Mouse (Mus musculus) gastrocnemius, adult 8-10 months (tissue): ENCODE measurements around the gene Selenos. TPM values are rescaled to one million over a fixed set of nuclear protein-coding genes. Genes with fewer than 3 reads are reported as not detected.
A peak's percentile ranks its signal among the peaks of the same experiment; 100 is the strongest.

Source experiments
- DNase-seq, 2 experiments: peaks; one replicate each; pipeline ENCODE4 v3.0.0; 2022; ENCODE audit warnings: low spot score in 2 of 2
- total RNA-seq, 4 experiments: library from RNA; stranded (reverse); gene quantifications; 2 replicates each; pipeline ENCODE4 v1.2.4; 2022

Selenos gene
- total RNA-seq, 4 experiments from 2014 or later = 27.1 to 38.7 (median 30.3) TPM

DNA sequence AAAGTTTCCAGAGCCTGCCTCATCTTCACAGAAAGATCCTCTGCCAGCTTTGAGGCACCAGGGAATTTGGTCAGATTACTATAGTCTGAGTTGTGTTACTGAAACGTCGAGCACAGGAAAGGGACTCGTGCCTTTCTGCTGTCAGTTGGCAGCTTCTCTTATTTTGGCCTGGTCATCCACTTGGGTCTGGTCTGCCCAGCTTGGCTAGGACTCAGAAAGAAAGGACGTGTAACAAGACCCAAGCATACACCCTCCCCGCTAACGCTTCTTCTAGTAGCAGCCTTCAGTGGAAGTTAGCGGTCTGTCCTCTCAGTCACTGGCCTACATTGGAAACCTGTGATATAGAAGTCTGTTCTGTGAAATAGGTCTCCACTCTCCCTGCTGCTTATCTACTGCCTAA, 5.1 kb downstream of the Selenos start:
- DNase-seq = peak; percentile 29 to 59

DNA sequence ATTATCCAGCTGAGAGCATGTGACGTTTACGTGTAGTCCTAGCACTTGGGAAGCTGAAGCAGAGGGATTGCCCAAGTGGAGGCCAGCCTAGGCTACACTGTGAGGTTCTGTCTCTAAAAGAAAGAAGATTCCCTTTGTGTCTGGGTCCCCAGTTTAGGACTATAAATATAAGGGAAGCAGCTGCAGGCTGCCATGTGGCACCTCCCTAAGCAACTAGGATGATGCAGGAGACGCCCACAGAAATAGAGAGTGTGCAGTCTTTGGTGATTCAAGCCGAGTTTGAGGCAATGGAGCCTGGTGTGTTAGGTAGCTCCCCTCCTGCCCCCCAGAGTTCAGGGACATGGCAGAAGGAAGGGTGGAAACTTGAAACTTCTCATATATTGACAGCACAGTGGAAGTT, 8.2 kb downstream of the Selenos start:
- no peak for DNase-seq

DNA sequence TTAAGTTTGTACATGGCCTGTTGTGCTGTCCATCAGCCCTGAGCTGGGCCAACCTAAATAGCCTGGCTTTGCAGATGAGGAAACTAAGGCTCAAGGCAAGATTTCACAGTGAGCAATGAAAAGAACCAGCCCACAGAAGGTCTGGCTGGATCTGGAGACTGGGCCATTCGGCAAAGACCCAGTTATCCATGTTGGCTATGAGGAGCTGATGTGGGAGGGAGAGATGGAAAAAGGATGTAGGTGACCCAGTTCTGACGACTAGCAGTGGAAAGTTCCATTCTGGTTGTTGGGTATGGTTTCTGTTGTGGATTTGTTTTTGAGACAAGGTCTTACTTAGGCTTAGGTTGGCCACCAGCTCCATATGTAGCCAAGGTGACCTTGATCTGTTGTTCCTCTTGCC, 8.6 kb downstream of the Selenos start:
- DNase-seq = no peak

DNA sequence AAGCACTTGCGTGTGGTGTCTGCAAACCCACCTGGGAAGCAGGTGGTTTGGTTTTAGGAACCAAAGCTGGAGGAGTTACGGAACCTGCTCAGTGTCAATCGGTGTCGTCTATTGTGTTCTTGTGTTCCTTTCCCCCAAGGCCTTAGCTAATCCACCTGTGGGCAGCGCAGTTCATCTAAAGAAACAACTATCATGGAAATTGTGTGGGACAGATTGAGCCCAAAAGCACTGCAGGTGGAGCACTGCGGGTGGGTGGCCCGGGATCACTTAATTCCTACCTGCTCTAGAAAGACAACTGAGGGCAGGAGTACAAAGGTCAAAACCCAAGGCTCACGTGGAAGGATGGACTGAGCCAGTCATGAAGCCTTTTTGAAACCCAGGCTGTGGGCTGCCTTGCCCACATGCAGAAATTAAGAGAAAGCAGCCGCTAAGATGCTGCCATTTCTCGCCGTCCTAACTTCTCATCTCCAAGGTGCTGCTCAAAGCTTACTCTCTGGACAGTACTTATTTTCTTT, 11.3 kb downstream of the Selenos start:
- DNase-seq = no peak

DNA sequence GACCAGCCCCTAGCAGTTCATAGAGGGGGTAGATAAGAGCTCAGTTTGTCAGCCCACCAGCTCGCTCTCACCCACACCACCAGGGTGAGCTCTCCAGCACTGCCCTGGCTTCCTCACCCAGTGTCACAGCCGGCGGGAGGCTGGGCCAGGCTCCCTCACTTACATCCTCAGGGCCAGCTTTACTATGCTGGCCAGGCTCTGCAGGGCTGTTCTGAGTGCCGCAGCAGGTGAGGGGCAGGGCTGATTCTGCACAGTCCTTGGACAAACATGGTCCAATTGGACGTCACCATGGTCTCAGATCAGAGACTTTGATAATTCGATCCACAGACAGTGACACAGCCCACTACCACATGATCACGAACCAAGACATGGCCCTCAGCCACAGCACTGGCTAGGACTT, 12.1 kb downstream of the Selenos start:
- DNase-seq = no peak

DNA sequence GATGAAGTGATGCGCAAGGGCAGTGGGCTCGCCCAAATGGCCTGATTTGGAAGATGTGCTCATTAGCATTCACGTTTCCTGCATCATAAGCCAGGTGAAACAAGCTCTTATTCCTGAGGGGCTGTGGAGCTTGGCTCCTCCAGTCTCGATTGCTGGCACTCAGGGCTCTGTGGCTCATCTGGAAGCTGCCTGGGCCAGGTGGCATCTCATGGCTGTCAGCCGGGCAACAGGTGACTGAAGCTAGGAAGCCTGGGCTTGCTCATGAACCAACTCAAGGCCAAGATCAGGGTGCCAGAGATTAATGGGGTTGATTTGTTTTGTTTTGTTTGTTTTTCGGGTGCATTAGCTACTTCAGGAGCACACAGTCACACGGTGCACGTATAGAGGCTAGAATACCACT, 13.2 kb downstream of the Selenos start:
- DNase-seq = no peak

DNA sequence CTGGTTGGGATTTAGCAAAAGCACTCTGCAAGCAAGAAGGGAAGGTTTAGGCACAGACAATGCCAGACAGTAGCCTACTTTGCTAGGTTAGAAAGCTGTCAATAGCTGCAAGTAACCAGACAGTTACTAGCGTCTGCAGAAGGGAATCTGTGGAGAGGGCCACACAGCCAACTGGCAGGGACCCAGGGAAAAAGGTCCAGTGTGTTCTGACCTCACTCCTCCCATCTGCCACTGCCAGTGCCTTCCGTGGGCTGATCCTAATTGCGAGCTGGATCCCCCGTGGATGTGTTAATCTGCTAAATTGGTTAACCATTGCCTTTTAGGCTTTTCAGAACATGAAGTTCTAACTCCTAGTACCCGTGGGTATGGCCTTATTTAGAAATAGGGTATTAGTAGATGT, 14.7 kb downstream of the Selenos start:
- peak in 1 of 2 experiments; percentile 52 for DNase-seq

DNA sequence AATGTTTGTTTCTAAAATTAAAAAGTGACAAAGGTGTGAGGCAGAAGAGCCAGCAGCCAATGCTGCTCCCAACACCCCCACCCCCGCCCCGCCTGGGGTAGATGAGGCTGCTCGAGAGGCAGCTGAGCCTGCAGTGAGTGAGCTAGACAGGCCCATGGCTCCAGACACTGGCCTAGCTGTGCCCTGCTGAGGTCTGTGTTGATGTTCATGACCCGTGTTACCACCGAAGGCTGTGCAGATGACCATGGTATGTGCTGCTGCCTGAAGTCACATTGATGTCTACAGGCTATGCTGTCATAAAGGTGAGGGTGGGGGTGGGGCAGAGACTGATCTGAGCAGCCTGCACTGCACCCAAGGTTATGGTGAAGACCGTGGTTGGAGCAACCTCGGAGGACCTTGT, 19.4 kb downstream of the Selenos start:
- no peak for DNase-seq

DNA sequence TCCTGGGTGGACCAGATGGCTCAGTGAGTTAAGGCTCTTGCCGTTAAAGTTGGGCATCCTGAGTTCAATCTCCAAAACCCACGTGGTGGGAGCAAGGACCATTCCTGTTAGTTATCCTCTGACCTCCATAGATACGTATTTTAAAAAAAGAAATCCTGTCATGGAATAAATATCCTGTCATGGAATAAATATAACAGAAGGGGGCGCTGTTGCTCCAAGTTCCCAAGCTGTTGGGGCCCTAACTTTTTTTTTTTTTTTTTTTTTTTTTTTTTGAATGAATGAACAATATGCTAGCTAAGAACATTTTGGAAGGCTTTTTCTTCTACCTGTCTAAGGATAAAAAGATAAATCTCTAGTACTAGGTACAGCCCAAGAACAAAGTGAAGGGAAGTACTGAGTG, 22.4 kb downstream of the Selenos start:
- no peak for DNase-seq

DNA sequence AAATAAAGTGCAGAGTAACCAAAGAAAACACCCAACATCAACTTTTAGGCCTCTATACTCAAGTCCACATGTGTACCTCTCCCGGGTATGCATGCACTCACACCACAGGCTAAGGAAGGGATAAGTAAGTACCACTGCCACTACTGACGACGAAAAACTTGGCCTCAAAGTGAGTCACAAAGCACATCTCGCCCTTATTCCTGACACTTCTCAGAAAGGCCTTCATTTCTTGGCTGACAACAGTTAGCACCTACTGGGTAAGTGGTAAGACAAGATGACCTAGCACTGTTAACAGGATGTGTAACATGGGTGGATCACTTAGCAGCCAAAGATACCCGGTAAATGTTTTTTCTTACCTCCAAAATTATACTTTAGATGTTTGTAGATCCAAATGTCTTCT, 25.1 kb downstream of the Selenos start:
- no peak for DNase-seq

DNA sequence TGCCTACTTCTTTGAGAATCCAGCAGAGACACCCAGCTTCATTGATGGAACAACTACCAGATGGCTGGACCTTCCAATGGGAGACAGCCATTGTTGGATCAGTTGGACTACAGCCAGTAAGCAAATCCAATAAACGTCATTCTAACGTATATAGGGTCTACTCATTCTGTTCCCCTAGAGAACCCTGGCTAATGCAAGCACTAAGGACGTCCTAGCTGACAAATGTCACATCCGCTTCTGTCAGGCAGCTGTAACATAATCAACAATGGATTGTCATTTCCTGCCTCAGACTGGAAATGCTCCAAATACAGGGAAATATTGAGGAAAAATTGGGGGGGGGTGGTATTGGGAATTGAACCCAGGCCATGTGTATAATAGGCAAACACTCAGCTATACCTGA, 26.3 kb downstream of the Selenos start:
- DNase-seq = no peak

DNA sequence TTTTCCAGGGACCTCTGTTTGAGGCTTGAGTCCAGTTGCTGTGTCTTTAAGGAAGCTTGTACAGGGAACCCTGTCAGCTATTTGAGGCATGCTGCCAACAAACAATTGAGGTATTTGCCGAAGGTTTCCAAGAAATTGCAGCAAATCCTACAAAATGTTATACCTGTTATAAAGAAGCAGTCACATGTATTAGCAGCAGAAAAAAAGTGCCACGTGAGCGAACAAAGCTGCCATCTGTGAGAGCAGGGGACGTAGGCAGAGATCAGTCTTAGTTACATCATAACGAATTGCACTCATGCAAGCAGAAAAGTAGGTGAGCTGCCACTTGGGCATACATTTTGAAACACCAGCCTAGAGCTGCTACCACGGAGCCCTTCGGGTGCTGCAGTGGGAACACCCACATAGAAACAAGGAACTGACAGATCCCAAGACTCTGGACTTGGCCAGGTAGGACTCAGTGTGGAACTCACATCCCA, 27.2 kb downstream of the Selenos start:
- DNase-seq = no peak

DNA sequence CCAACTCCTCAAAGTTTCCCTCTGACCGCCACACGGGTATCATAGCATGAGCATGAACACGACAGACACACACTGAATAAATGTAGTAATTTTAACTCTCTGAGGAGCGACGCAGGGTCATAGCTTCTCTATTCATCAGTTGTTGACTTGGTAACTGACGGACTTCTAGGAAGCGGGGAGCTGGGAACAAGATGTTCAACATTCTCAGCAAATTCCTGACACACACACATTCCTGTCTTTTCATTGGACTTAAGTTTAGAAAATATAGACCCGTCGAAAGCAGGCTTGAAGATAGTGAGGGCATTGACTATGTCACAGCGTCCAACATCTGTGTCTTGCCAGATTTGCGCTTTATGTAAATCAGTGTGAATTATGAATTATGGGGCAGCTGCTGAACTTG, 27.8 kb downstream of the Selenos start:
- no peak for DNase-seq

DNA sequence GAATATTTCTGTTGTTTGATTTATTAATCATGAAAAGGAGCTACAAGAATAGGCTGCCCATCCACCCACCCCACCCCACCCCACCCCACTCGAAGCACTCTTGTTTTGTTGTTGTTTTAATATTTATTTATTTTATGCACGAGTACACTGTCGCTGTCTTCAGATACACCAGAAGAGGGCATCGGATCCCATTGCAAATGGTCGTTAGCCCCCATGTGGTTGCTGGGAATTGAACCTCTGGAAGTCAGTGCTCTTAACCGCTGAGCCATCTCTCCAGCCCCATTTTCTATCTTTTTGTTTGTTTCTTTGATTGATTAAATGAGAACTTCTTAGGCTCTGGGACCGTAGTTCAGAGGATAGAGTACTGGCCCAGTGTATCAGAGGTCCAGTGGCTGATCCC, 28.5 kb downstream of the Selenos start:
- no peak for DNase-seq

DNA sequence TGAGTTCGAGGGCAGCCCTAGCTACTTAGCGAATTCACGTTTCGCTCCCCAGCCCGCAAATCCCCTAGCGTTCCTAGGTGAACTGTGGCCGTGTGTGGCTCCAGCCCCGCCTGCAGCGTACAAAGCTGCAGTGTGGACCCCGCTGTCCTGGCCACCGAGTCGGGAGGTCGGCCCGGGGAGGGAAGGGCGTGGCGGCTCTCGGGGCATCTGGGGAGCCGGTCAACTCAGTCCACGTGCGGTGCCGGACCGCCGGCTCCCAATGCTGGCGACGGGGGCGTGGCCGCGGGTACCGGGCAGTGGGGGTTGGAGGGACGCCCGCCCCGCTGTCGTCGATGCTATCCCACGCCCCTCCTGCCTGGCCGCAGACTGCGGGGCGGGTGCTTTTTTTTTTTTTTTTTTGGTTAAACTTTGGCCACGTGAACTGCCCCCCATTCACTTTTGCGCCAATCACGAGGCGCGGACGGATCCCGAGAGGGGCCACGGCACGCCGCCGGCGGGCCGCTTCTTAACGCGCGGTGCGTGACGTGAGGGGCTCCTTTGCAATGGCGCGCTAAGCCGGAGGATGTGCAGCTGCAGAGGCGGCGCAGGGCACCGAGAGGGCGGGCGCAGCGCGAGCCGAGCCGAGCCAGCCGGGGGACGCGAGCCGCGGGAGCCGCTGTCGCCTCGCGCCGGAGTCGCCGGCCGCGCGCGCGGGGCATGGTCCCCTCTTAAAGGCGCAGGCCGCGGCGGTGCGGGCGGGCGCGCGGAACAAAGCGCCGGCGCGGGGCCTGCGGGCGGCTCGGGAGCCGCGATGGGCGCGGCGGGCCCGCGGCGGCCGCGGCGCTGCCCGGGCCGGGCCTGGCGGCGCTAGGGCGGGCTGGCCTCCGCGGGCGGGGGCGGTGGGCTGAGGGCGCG, 29.8 kb downstream of the Selenos start, which contains the start of gene Chsy1:
Gene Chsy1 (plus strand): TSS at position 555 of the 894 bp plus-strand sequence.
- peak; percentile 66 to 72 for DNase-seq

DNA sequence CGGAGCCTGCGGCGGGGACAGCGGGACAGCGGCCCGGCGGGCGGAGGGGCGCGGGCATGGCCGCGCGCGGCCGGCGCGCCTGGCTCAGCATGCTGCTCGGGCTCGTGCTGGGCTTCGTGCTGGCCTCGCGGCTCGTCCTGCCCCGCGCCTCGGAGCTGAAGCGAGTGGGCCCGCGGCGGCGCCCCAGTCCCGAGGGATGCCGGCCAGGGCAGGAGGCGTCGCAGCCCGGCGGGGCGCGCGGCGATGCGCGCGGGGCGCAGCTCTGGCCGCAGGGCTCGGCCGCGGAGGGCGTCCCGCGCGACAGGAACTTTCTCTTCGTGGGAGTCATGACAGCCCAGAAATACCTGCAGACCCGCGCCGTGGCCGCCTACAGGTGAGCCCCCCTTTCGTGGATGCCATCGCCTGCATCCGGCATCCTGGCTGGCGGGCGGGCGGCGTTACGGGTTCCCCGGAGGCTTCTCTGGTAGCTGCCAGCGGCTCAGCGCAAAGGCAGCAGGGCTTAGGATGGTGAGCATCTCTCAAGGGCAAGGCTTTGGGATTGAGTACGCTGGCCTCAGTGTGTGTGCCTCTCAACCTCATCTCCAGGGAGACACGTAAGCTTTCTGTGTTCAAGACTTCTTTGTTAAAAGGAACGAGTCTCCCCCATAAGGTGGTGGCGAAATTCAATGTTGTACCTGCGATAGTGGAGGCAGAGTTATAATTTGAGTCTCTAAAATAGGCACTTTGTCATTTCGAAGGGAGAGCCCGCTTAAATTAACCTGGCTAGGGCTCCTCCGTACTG, 30.6 kb downstream of the Selenos start:
- DNase-seq = peak; percentile 15 to 23

DNA sequence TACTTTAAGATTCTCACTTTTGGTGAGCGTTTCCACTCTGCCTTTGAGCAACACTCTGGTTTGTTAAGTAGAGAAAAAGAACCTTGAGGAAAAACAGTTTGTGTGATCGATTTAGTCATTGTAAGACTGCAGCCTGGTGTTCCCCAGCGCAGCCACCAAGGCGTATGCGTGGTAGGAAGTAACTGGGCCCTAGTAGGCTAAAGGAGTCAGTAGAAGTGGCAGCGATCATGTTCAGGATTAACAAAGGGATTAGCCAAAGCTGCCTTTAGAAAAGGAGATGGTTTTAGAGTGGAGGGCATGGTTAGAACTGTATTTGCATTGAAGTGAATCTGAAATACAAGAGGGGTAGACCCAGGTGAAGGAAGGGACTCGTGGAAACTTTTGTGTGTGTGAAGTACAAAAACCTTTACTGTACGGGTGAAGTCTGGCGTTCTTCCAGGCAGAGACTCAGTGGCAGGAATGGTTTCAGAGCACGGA, 31.2 kb downstream of the Selenos start:
- DNase-seq = no peak

DNA sequence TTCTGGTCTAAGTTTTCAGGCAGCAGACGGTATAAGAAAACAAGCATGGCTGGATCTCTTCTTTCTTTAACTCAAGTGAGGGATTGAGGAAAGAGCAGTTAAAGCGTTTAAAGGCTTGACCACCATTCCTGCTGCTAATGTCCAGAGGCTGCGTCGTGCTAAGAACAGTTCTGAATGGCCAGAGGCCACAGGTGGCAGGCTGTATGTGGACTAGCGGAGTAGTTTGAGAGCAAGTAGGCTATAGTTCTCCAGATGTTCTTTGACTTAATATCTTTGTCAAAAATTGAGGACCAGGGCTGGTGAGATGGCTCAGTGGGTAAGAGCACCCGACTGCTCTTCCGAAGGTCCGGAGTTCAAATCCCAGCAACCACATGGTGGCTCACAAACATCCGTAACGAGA, 31.8 kb downstream of the Selenos start:
- DNase-seq = no peak

DNA sequence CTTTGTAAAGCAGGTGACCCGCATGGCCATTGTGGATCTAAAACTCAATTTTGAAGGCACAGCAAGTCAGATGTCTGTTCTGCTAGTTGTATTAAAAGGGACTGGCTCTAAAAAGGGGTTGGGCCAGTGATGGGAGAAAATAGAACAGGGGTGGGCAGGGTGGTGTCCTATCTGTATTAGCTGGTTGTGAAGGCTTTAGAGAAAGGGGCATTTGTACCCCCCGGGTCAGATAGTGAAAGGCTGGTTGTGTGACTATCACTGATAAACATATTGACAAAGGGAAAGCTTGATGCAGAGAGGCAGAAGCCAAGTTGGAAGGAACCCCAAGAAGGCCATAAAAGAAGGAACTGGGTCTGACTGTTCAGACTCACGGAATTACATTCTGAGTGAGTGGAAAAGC, 34.1 kb downstream of the Selenos start:
- no peak for DNase-seq

DNA sequence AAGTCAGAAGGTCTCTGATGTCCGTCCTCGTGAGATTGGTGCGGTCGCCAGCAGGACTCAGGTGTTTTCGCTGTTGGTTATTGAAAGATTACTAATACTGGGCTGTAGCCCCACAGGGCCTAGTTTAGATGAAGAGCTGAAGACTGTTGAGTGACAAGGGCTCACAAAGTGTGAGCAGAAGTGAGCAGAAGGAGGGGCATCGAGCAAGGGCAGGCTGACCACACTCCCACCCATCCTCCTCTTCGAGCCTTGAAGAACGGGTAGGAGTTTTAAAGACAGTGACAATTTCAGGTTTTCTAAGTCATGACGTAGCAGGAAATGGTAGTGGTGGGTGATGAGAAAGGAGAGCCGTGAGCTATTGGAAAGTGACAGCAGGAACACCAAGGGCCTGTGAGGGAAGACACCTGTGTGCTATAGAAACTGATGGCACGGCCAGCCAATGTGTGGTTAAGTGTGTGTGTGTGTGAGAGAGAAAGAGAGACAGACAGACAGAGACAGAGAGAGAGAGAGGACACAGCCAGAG, 36.4 kb downstream of the Selenos start:
- DNase-seq = no peak

DNA sequence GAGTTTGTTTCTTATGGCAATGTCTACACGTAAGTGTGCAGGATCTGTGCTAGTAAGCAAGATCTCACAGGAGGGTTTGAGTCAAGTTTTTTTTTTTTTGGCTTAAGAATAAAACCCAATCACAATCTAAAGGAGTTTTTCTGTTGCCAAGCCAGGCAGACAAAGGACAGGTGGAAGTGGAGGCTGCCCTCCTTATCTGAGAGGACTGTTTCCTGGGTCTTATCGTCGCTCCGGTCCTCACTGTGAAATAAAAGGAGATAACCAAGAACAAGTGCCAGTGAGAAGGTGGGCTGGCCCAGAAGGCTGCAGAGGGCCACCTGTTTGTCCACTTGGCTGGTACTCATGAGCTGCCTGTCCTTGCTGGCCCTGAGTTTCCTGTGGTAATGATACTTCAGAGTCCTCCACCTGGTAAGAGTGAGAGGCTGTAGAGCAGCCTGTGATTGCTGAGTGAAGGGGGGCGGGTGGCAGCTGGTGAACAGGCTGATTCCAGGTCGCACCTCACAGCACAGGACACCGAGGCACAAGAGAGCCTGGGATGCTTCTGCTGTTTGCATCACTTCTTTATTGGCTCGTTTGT, 37.5 kb downstream of the Selenos start:
- no peak for DNase-seq
